Mouse (Mus musculus) duodenum, adult 2 months (tissue): ENCODE data around the gene Tmsb15l. TPM values are rescaled to one million over a fixed set of nuclear protein-coding genes. Genes with fewer than 3 reads are reported as not detected.

Source experiments
- polyA plus RNA-seq: library from polyadenylated mRNA; depleted of rRNA; stranded (reverse); fragments of >200 nt; gene quantifications from 2 replicates; pipeline ENCODE4 v1.2.3, GENCODE M21; 2012; ENCODE audit warnings: low replicate concordance; rRNA removed

Gene Tmsb15l
- not detected in 2 replicates for polyA plus RNA-seq

GRCm38 (mm10) chrX:136976424-136977084 lies at the start of gene Tmsb15l, which contains the start of gene Tmsb15b1:
Tmsb15l (minus strand) TSS chrX:136976869.
Tmsb15b1 (minus strand) TSS chrX:136976874.

GRCm38 (mm10) chrX:136992978-136993547 lies 16.4 kb upstream of the Tmsb15l start, which contains the start of gene Zcchc18:
Zcchc18 (plus strand) TSS chrX:136993155.

DNA sequence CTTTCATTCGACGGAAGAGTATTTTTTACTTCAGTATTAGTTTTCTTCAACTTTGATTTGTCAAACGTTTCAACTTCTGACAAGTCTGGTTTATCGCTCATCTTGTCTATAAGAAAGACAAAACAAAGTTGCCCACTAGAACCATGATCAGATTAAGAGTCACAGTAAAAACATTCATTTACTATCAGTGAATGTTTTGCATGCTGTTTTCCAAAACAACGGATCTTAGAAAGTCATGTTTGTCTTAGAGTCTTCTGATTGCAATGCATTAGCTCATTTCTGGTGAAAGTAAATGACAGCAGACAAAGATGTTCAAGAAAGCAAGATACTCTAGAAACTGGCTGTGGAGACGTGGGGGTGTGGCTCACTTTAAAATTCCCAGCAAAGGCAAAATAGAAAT lies 1.3 kb downstream of the Tmsb15l start, which contains the start of gene Tmsb15b2:
Tmsb15b2 (minus strand) TSS at position 101 of the 400 bp plus-strand sequence.

DNA sequence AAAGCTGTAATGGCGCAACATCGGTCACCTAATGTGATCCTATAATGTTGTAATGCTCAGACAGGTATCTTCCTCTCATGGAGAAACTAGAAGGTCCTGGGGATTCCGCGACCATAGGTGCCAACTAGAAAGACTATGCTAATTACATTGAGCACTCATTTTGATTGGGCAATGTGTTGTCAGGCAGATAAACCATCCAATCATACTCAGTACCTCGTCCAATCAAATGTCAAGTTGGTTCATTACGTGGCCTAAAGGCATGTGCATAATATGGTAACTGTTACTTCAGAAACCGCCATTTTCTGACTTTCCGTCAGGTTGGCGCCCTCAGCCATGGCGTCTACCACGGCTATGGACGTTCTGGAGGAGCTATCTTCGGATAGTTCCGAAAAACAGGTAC lies 49.6 kb downstream of the Tmsb15l start, which contains the start of gene H2bfm:
H2bfm (plus strand) TSS at position 295 of the 400 bp plus-strand sequence.

Other genes starting within 250 kb of the Tmsb15l start
- gene Morf4l2, start 233.2 kb downstream of the Tmsb15l start, polyA plus RNA-seq = 8.0 and 8.5 TPM in 2 replicates
- gene Glra4, start 196.7 kb downstream of the Tmsb15l start, polyA plus RNA-seq = not detected in 2 replicates
- gene Plp1, start 154.2 kb downstream of the Tmsb15l start, polyA plus RNA-seq = 0.79 and 1.4 TPM in 2 replicates
- 0.02 TPM in 1 of 2 replicates, not detected in the other for gene Rab9b, start 108.1 kb downstream of the Tmsb15l start, polyA plus RNA-seq
- not detected in 2 replicates for gene H2bfm, start 49.5 kb downstream of the Tmsb15l start, polyA plus RNA-seq
- not detected in 2 replicates for gene Tmsb15b2, start 1.4 kb downstream of the Tmsb15l start, polyA plus RNA-seq
- gene Tmsb15b1, start within 50 bp of the Tmsb15l start, polyA plus RNA-seq = not detected in 2 replicates
- gene Zcchc18, start 16.3 kb upstream of the Tmsb15l start, polyA plus RNA-seq = 0.34 and 0.40 TPM in 2 replicates
- 0.98 and 2.0 TPM in 2 replicates for gene Slc25a53, start 61.4 kb upstream of the Tmsb15l start, polyA plus RNA-seq
- gene Fam199x, start 72.7 kb upstream of the Tmsb15l start, polyA plus RNA-seq = 0.12 and 0.23 TPM in 2 replicates
- gene Esx1, start 145.2 kb upstream of the Tmsb15l start, polyA plus RNA-seq = not detected in 2 replicates